Mouse (Mus musculus) T-helper 17 cell (primary cell): ENCODE measurements at regions not wholly inside any gene's neighbourhood (a gene's known extent, or its start where the extent isn't known, plus 50 kb on each side); places are given as distances from the start of the nearest gene placed in this dataset.

ENCODE experiments used
- in situ Hi-C, 2 experiments: fragments of 300-600 bp; cut with MboI, MseI; formaldehyde crosslinking; loops; 1 replicate in 1 of 2; 2 replicates in 1 of 2; pipeline ENCODE4 v1.15.1; 2025; ENCODE audit warnings: high pct_unique_total_duplicates in 2 of 2

DNA sequence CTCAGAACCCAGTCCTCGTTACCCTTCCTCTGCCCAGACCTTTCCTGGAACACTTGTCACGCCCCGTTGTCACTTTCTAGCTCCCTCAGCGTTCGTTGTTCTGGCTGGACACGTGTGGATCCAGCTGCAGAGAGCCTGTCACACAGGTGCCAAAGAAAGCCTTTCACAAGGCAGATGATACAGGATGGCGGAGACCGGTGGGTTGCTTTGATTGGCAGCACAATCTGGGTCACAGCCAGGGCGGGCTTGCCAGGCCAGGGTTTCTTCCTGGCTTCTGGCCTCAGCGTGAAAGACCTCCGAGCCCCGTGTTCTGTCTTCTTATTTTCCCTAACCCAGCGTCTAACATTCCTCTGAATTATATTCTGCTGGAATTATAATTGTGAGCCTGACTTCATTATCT, 94.7 kb upstream of the Tmem189 start:
- in situ Hi-C loops, result no loop called here

GRCm38 (mm10) chr2:167783374-167783773, 93.8 kb upstream of the Tmem189 start:
- in situ Hi-C loops, result no loop called here

GRCm38 (mm10) chr2:167782231-167782999, 92.8 kb upstream of the Tmem189 start:
- in situ Hi-C loops, result no loop called here

- in situ Hi-C loops, result no loop called here
These were observed 91.9 kb upstream of the Tmem189 start for GRCm38 (mm10) chr2:167781496-167781895.

- in situ Hi-C loops, result no loop called here
These were observed 89.1 kb upstream of the Tmem189 start for GRCm38 (mm10) chr2:167778691-167779090.

DNA sequence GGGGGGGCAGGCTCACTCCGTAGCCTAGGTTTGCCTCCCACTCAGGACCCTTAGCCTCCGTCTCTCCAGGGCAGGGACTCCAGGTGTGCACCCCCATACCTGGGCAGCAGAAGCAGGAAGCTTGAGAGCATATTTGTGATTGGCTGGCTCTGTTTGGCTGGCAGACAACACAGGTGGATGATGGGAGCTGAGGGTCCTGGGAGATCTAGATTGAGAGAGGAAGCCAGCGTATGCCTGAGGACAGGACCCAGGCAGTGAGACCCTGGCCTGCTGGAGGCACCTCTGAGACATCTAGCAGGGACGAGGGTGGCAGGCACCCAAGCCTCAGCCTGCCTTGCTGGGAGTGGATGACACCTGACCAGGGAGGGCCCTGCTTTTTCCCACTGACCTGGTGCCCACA, 88.6 kb upstream of the Tmem189 start:
- in situ Hi-C loops, result no loop called here

DNA sequence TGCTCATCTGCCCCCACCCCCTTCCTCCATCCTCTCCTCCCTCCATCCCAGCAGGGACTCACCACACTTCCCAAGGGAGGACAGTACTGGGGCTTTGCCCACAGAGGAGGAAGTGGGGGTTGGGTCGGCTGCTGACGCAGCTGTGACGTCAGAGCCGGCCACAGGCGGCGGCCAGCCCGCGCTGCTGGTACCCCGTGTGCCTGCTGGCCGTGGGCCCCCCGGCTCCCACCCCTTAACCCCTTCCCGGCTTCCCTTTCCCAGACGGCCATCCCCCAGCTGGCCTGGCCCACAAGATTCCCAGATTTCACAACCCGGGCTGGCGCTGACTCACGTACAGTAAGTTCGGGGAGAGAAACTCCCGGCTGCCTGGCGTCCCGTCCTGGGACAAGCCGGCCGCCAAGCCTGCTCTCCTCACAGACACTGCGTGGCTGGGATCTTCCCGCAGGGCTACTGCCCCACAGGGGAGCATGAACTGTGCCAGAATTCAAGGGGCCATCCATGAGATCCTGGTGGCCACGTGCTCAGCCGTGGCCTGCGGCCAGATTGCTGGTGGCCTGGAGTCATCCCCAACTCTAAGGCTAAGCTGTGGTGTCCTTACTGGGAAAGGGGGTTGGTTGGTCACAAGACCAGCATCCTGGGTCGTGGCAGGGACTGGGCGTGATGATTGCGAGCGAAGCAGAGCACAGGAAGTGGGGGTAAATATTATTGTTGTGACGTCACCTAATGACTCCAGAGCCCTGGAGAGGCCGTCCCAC, 87.9 kb upstream of the Tmem189 start:
- in situ Hi-C loops, result no loop called here

GRCm38 (mm10) chr2:167776251-167777168, 86.9 kb upstream of the Tmem189 start:
- in situ Hi-C loops, result no loop called here

GRCm38 (mm10) chr2:167775218-167775915, 85.7 kb upstream of the Tmem189 start:
- in situ Hi-C loops, result no loop called here

GRCm38 (mm10) chr2:167774806-167775179, 85.2 kb upstream of the Tmem189 start:
- in situ Hi-C loops, result no loop called here

GRCm38 (mm10) chr2:167774166-167774805, 84.7 kb upstream of the Tmem189 start:
- in situ Hi-C loops, result no loop called here

DNA sequence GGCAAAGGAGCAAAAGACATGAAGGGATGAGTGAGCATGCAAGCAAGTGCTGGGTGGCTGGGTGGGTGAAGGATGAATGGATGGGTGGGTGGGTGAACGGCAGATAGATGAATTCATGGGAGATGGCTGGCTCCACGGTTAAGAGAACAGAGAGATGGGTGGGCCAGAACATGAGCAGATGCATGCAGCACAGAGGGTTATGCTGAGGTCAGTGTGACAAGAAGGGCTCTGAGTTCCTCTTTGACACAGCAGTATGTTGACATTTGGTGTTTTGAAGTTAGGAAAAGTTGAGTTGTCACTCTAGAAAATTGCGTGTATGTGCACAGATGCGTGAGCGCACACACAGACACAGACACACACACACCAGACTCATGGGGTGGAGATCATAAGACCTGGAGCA, 83.2 kb upstream of the Tmem189 start:
- in situ Hi-C loops, result no loop called here

- in situ Hi-C loops, result loop anchor here in 1 of 2 experiments (5.0 kb wide), 1 partner anchor 81 kb away; the partner anchor contains the start of genes Cebpb and Tmem189
These were observed 78.3 kb upstream of the Tmem189 start for GRCm38 (mm10) chr2:167767962-167768361.

- in situ Hi-C loops, result loop anchor here in 1 of 2 experiments (5.0 kb wide), 1 partner anchor 80 kb away; the partner anchor contains the start of genes Cebpb and Tmem189
These were observed 77.7 kb upstream of the Tmem189 start for GRCm38 (mm10) chr2:167767371-167767770.

DNA sequence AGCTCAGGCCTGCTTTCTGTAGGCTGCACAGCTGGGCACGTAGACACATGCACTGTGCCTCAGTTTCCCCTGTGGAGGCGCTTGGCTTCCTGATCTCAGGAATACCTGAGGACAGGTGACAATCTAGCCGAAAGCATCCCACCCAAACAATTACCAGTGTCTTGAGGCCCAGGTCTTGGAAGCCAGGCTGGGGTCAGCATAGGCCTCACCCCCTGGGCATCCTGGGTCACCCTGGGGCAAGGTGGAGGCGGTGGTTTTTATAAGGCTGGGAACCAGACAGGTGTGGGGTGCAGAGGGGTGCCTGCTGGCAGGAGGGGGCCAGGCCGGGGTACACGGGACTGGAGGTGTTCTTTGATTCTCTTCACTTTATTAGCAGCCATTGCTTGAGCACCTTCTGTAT, 76.2 kb upstream of the Tmem189 start:
- in situ Hi-C loops, result loop anchor here in 1 of 2 experiments (5.0 kb wide), 1 partner anchor 79 kb away; the partner anchor contains the start of genes Cebpb and Tmem189

- in situ Hi-C loops, result loop anchor here in 1 of 2 experiments (5.0 kb wide), 1 partner anchor 78 kb away; the partner anchor contains the start of genes Cebpb and Tmem189
These were observed 75.6 kb upstream of the Tmem189 start for GRCm38 (mm10) chr2:167765072-167765800.

DNA sequence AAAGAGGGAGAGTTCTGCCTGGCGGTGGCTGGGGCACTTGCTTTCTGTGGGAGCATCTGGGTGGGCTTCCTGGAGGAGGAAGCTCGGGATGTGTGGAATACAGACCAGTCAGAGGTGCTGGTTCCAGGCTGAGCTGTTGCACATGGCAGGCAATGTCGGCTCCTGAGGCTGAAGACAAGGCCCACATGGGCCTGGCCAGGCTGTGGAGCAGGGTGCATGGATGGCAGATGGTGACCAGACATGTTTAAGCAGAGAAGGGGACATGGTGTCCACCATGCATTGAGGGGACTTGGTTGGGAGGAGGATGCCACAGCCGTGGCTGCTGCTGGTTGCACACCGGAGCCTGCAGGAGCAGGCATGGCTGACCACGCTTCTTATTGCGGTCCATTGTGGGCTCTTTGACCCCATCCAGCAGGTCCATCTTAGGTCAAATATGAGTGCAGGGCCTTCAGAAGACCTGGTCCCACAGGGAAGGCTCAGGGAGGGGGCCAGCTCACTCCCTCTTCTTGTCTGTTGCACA, 74.3 kb upstream of the Tmem189 start:
- in situ Hi-C loops, result no loop called here

- in situ Hi-C loops, result no loop called here
These were observed 71.8 kb upstream of the Tmem189 start for GRCm38 (mm10) chr2:167761404-167761936.
